ENCODE assay signal across 33 mouse cellular contexts in the genomic region with DNA sequence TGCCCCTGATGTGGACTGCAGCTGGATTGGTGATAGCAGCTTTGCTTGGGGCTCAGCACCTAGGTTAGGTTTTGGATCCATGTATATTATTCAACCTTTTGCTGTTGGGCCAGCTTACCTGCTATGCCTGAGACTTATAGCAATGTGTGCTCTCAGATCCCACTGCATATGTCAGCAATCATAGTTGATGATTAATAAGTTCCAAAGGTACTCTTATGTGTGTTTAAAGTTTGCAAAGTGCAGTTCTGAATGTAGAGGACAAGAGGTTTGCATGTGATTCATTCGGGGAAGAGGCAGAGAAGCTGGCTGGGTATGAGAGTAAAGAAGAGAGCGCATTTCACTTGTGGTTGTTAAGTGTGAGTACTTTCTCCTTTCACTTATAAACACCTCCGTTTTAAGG. TPM values are rescaled to one million over a fixed set of nuclear protein-coding genes. Genes with fewer than 3 reads are reported as not detected.
"Had no signal": no experiment of that assay in that cellular context is flagged by ENCODE, and none has a peak within 500 bp of the region (broad histone marks: within the 10 kb centered on the region; RNA-seq: fewer than 3 reads in every experiment).

No protein-coding gene starts in this region.

- H3K4me3 ChIP-seq: heart, embryonic 10.5 days; heart, embryonic 12.5 days; heart, embryonic 13.5 days; heart, embryonic 15.5 days; hindbrain, embryonic 10.5 days; hindbrain, embryonic 12.5 days; hindbrain, embryonic 13.5 days; hindbrain, embryonic 15.5 days; kidney, embryonic 15.5 days; layer of hippocampus, adult 2 months; left cerebral cortex, adult 2 months had no signal

- H3K36me3 ChIP-seq: heart, embryonic 10.5 days; heart, embryonic 12.5 days; heart, embryonic 13.5 days; heart, embryonic 15.5 days; hindbrain, embryonic 10.5 days; hindbrain, embryonic 12.5 days; hindbrain, embryonic 13.5 days; hindbrain, embryonic 15.5 days; kidney, embryonic 15.5 days had no signal

- H3K4me1 ChIP-seq: heart, embryonic 10.5 days; heart, embryonic 12.5 days; heart, embryonic 13.5 days; heart, embryonic 15.5 days; hindbrain, embryonic 10.5 days had no signal

- H3K4me2 ChIP-seq: heart, embryonic 11.5 days; heart, embryonic 12.5 days; heart, embryonic 13.5 days; heart, embryonic 15.5 days; hindbrain, embryonic 12.5 days; hindbrain, embryonic 13.5 days; hindbrain, embryonic 14.5 days; hindbrain, embryonic 15.5 days; kidney, embryonic 15.5 days had no signal

- H3K27ac ChIP-seq: heart, embryonic 10.5 days; heart, embryonic 13.5 days; heart, embryonic 15.5 days; hindbrain, embryonic 10.5 days; hindbrain, embryonic 12.5 days; hindbrain, embryonic 13.5 days; hindbrain, embryonic 14.5 days; hindbrain, embryonic 15.5 days; hindbrain, postnatal 0 days; kidney, embryonic 15.5 days; kidney, postnatal 0 days; layer of hippocampus, adult 2 months; left cerebral cortex, adult 2 months had no signal

- DNase-seq: heart, postnatal 14 days; heart, postnatal 36 days; heart, postnatal 4 days; kidney, adult 11 months; kidney, adult 18-20 months; kidney, adult 2 months; kidney, adult 8-10 months; kidney, adult 9 months; kidney, postnatal 10 days; kidney, postnatal 14 days; kidney, postnatal 25 days; kidney, postnatal 36 days; kidney, postnatal 4 days; layer of hippocampus, adult 9-11 months; layer of hippocampus, postnatal 36 days had no signal

- H3K27me3 ChIP-seq: heart, embryonic 12.5 days; heart, embryonic 13.5 days; heart, embryonic 15.5 days; hindbrain, embryonic 12.5 days; hindbrain, embryonic 13.5 days; hindbrain, embryonic 15.5 days; kidney, embryonic 15.5 days had no signal

- H3K9ac ChIP-seq: heart, embryonic 12.5 days; heart, embryonic 13.5 days; heart, embryonic 15.5 days; hindbrain, embryonic 12.5 days; hindbrain, embryonic 13.5 days; hindbrain, embryonic 14.5 days; hindbrain, embryonic 15.5 days; kidney, embryonic 15.5 days had no signal

- H3K9me3 ChIP-seq: heart, embryonic 10.5 days; heart, embryonic 12.5 days; heart, embryonic 13.5 days; heart, embryonic 15.5 days; hindbrain, embryonic 10.5 days; hindbrain, embryonic 12.5 days; hindbrain, embryonic 13.5 days; hindbrain, embryonic 15.5 days; kidney, embryonic 15.5 days had no signal

- ATAC-seq: hindbrain, embryonic 16.5 days; hindbrain, postnatal 0 days; inflammation-experienced regulatory T-cells, adult 6 months had no signal

RNA-seq across cellular contexts. Expression of gene Sh3gl2, which starts 43.7 kb away (rescaled TPM):
- total RNA-seq: hematopoietic stem cell, adult 5-6 weeks had no signal
- polyA plus RNA-seq: inflammation-experienced regulatory T-cells, adult 6 months had no signal
